Mouse (Mus musculus) ES-Bruce4 (cell line): ENCODE data around the gene Mfap2.

ENCODE experiments used
- EP300 ChIP-seq: IDR thresholded peaks from 2 replicates; pipeline ENCODE4 v1.6.1; 2011; ENCODE audit warnings: low read depth, low read length; ENCODE audit not compliant: insufficient read depth
- POLR2A ChIP-seq: IDR thresholded peaks from one replicate; pipeline ENCODE4 v1.8.1; 2011; ENCODE audit warnings: low read length; ENCODE audit not compliant: insufficient read depth

- TF ChIP-seq EP300 (no peak), POLR2A (no peak)
These were observed 26.8 kb upstream of the Mfap2 start for GRCm38 (mm10) chr4:140983442-140983841.
